ENCODE assay signal across 8 mouse cellular contexts in genomic region chr19:38224685-38225060, GRCm38 (mm10). TPM values are rescaled to one million over a fixed set of nuclear protein-coding genes. Genes with fewer than 3 reads are reported as not detected.
A peak's percentile ranks its signal among the peaks of the same experiment; 100 is the strongest.
DNase-seq lines count a peak whose midpoint lies in the region; ATAC-seq and TF ChIP-seq lines count a peak whose summit lies in the region.

No protein-coding gene starts in this region.

- H3K4me3 ChIP-seq in kidney, postnatal 0 days (replicated peaks; ENCODE audit: low read depth, low read length): peak overlapping the region; percentile 57
- H3K4me3 ChIP-seq in heart, embryonic 14.5 days (ENCODE audit: control insufficient read depth in 1 of 2, insufficient read depth in 1 of 2, low read depth in 1 of 2, low read length in 2 of 2): peak overlapping the region; percentile 76 to 77
- H3K4me3 ChIP-seq in limb, embryonic 11.5 days (ENCODE audit: low read depth, low read length): peak overlapping the region; percentile 72

- no peaks in the 10 kb centered on the region for H3K27me3 ChIP-seq in kidney, postnatal 0 days (ENCODE audit: insufficient read depth, low read length)
- no peaks in the 10 kb centered on the region for H3K27me3 ChIP-seq in heart, embryonic 14.5 days (ENCODE audit: control insufficient read depth, insufficient read depth, low read length)
- H3K27me3 ChIP-seq in limb, embryonic 11.5 days (ENCODE audit: control insufficient read depth, insufficient read depth, low read length): no peaks in the 10 kb centered on the region

- H3K36me3 ChIP-seq in kidney, postnatal 0 days (ENCODE audit: insufficient read depth, low read length): no peaks in the 10 kb centered on the region
- peaks cover 2% of the 10 kb centered on the region; the same call in 1 of the 2 replicates for H3K36me3 ChIP-seq in heart, embryonic 14.5 days (ENCODE audit: control insufficient read depth, insufficient read depth, low read length)
- H3K36me3 ChIP-seq in limb, embryonic 11.5 days (ENCODE audit: control insufficient read depth, insufficient read depth, low read length): no peaks in the 10 kb centered on the region

- TF ChIP-seq CTCF in kidney, postnatal 0 days (IDR thresholded peaks at IDR 0.05; ENCODE audit: low read depth): no peak

- H3K9ac ChIP-seq in kidney, postnatal 0 days (ENCODE audit: low read depth, low read length): peak overlapping the region; percentile 69
- H3K9ac ChIP-seq in heart, embryonic 14.5 days (ENCODE audit: low read length): peak overlapping the region; percentile 81
- H3K9ac ChIP-seq in limb, embryonic 11.5 days (ENCODE audit: low read length): peak overlapping the region; percentile 70

- H3K9me3 ChIP-seq in kidney, postnatal 0 days (replicated peaks; ENCODE audit: low read length): no peaks in the 10 kb centered on the region
- peaks cover 3% of the 10 kb centered on the region; the same call in 1 of the 2 replicates for H3K9me3 ChIP-seq in heart, embryonic 14.5 days (ENCODE audit: control insufficient read depth, low read length)
- H3K9me3 ChIP-seq in limb, embryonic 11.5 days (ENCODE audit: control insufficient read depth, low read length): no peaks in the 10 kb centered on the region

- ATAC-seq in kidney, postnatal 0 days (replicated peaks; ENCODE audit: low FRiP score, low read depth): no peak
- ATAC-seq in heart, embryonic 14.5 days (ENCODE audit: insufficient number of reproducible peaks, insufficient read depth, low FRiP score, low read depth): no peak
- no peak for ATAC-seq in limb, embryonic 11.5 days (ENCODE audit: insufficient number of reproducible peaks, low FRiP score, low TSS enrichment, low read depth)

- WGBS in kidney, postnatal 0 days: 11% methylated on average over 9 of the region's 9 CpGs
- WGBS in heart, embryonic 14.5 days: 17% methylated on average over 9 of the region's 9 CpGs
- 18% methylated on average over 9 of the region's 9 CpGs for WGBS in limb, embryonic 11.5 days

- H3K27ac ChIP-seq in kidney, postnatal 0 days: peak overlapping the region; percentile 73
- peak overlapping the region in 1 of 2 experiments; percentile 88; a peak in 1 of 4 replicates for H3K27ac ChIP-seq in heart, embryonic 14.5 days (replicated peaks in 1 of 2; ENCODE audit: control insufficient read depth in 1 of 2, insufficient read depth in 1 of 2, low read depth in 2 of 2, low read length in 2 of 2)
- peak overlapping the region; percentile 57; the same call in 1 of the 2 replicates for H3K27ac ChIP-seq in limb, embryonic 11.5 days (replicated peaks; ENCODE audit: low read depth, low read length)

- 0 out of 2 replicates have a peak, but pooled peaks cover 4% of the 10 kb centered on the region for H3K4me1 ChIP-seq in kidney, postnatal 0 days (replicated peaks; ENCODE audit: insufficient read depth, low read length)
- peaks cover 0 to 8% of the 10 kb centered on the region in 2 experiments; a peak in 2 of 4 replicates for H3K4me1 ChIP-seq in heart, embryonic 14.5 days (ENCODE audit: control insufficient read depth in 2 of 2, insufficient read depth in 2 of 2, low read length in 2 of 2)
- peaks cover 3% of the 10 kb centered on the region; the same call in 1 of the 2 replicates for H3K4me1 ChIP-seq in limb, embryonic 11.5 days (ENCODE audit: control insufficient read depth, insufficient read depth, low read length)

- no peak for DNase-seq in kidney, postnatal 0 days (ENCODE audit: low spot score)
- DNase-seq in kidney, postnatal 25 days: no peak
- peak; percentile 53 to 63 for DNase-seq in cerebellum, adult 18-20 months
- no peak for DNase-seq in limb, embryonic 11.5 days (ENCODE audit: low spot score)
- peak; percentile 51 to 52 for DNase-seq in right cerebral cortex, adult 2 months (ENCODE audit: low spot score in 2 of 2)
- no peak for DNase-seq in yolk sac, embryonic 10.5 days (ENCODE audit: low spot score)
- DNase-seq in adrenal gland, adult 8-10 months: no peak

- H3K4me2 ChIP-seq in kidney, postnatal 0 days (ENCODE audit: low read length): peak overlapping the region; percentile 65
- peak overlapping the region; percentile 84 for H3K4me2 ChIP-seq in heart, embryonic 14.5 days (ENCODE audit: low read length)
- H3K4me2 ChIP-seq in limb, embryonic 11.5 days (ENCODE audit: low read depth, severe bottlenecking): peak overlapping the region; percentile 66

RNA-seq across cellular contexts. Expression of gene Fra10ac1, which starts 0.7 kb away (rescaled TPM):
- polyA plus RNA-seq in kidney, postnatal 0 days (2015; fragmentation: Nextera tagmentation; extraction: Ambion mirVana): 36.5 and 37.6 TPM in 2 replicates
- polyA plus RNA-seq in heart, embryonic 14.5 days (2014; fragmentation: Nextera tagmentation; extraction: Ambion mirVana): 25.8 and 27.3 TPM in 2 replicates
- 48.2 and 48.7 TPM in 2 replicates for polyA plus RNA-seq in limb, embryonic 11.5 days (2014; fragmentation: Nextera tagmentation; extraction: Ambion mirVana)
- total RNA-seq in adrenal gland, adult 8-10 months (2022): 10 to 100 TPM; 13.3 to 20.3 (median 15.6) TPM

RNA-seq across cellular contexts. Expression of gene Lgi1, which starts 39.7 kb away (rescaled TPM):
- polyA plus RNA-seq in kidney, postnatal 0 days (2015; fragmentation: Nextera tagmentation; extraction: Ambion mirVana): 1.4 and 1.6 TPM in 2 replicates
- 0.14 TPM in 1 of 2 replicates, not detected in the other for polyA plus RNA-seq in heart, embryonic 14.5 days (2014; fragmentation: Nextera tagmentation; extraction: Ambion mirVana)
- polyA plus RNA-seq in limb, embryonic 11.5 days (2014; fragmentation: Nextera tagmentation; extraction: Ambion mirVana): 0.30 and 0.69 TPM in 2 replicates
- under 1 TPM; 0.42 to 0.84 (median 0.56) TPM for total RNA-seq in adrenal gland, adult 8-10 months (2022)

Comparison
In these comparisons a context has a peak if more than half of its experiments do, and no peak if none do; other contexts are left out.
1. DNase-seq: peak in cerebellum, adult 18-20 months (2 of 2) and right cerebral cortex, adult 2 months (2 of 2); none in kidney, postnatal 0 days (single experiment), kidney, postnatal 25 days (0 of 2), limb, embryonic 11.5 days (single experiment), yolk sac, embryonic 10.5 days (single experiment) and adrenal gland, adult 8-10 months (single experiment).
2. Peak in every context shown above with its lines, with median percentiles within 50 percentile points of each other: H3K4me2 ChIP-seq, H3K4me3 ChIP-seq and H3K9ac ChIP-seq.